In the genomic region with DNA sequence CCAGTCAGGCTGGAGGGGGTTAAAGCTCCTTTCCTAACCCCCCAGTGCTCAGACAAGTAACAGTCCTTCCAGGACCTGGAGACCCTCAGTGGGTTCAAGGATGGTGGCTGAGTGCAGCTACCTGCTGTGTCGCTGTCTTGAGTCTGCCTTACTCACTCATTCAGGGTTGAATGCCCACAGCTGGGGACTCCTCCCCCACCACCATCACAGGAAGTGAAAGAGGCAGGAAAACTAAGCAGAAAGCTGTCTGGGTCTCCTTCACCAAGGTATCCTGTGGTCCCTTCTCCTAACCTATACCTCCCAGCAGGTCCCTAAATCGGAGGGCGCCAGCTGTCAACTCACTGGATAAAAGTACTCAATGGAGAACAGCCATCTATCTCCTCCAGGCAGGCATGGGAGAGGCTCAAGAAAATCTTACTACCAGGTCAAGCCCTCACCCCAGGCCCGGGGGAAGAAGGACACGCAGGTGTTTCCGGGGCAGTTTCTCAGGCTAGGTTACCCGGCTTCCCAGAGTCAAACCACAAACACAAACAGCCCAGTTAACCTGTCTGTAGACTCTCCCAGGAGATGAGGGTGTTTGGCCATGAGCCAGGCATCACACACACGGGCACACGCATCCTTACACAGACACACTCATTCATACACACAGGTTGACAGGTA, we compare ENCODE assay signal across 9 mouse cellular contexts. TPM values are rescaled to one million over a fixed set of nuclear protein-coding genes. Genes with fewer than 3 reads are reported as not detected.
DNase-seq lines count a peak whose midpoint lies in the region; ATAC-seq lines count a peak whose summit lies in the region.
"Had no signal": no experiment of that assay in that cellular context is flagged by ENCODE, and none has a peak within 500 bp of the region (broad histone marks: within the 10 kb centered on the region; RNA-seq: fewer than 3 reads in every experiment).

No protein-coding gene starts in this region.

- WGBS in forebrain, embryonic 10.5 days = 56% methylated on average over 9 of the region's 9 CpGs
- WGBS in forebrain, embryonic 14.5 days = 45% methylated on average over 9 of the region's 9 CpGs
- 27% methylated on average over 9 of the region's 9 CpGs for WGBS in liver, embryonic 12.5 days (ENCODE audit: insufficient replicate concordance)
- 55% methylated on average over 9 of the region's 9 CpGs for WGBS in midbrain, embryonic 11.5 days
- WGBS in midbrain, embryonic 16.5 days = 61% methylated on average over 9 of the region's 9 CpGs

- no peak for ATAC-seq in forebrain, embryonic 14.5 days
- no peak for ATAC-seq in liver, embryonic 12.5 days
- no peak for ATAC-seq in midbrain, embryonic 11.5 days (ENCODE audit: low FRiP score)
- ATAC-seq in midbrain, embryonic 16.5 days = no peak
- ATAC-seq: hindbrain, embryonic 16.5 days had no signal

- H3K4me3 ChIP-seq in forebrain, embryonic 10.5 days = no peak overlapping the region
- no peak overlapping the region for H3K4me3 ChIP-seq in forebrain, embryonic 14.5 days (ENCODE audit: low read depth, low read length)
- H3K4me3 ChIP-seq in liver, embryonic 12.5 days = peak overlapping the region; percentile 25
- H3K4me3 ChIP-seq in midbrain, embryonic 11.5 days (ENCODE audit: low read depth, low read length) = no peak overlapping the region
- H3K4me3 ChIP-seq in midbrain, embryonic 16.5 days (ENCODE audit: low read depth, low read length) = no peak overlapping the region

- H3K4me2 ChIP-seq in forebrain, embryonic 14.5 days (ENCODE audit: low read length) = no peak overlapping the region
- peak overlapping the region; percentile 44 for H3K4me2 ChIP-seq in liver, embryonic 12.5 days
- H3K4me2 ChIP-seq in midbrain, embryonic 11.5 days = no peak overlapping the region
- H3K4me2 ChIP-seq in midbrain, embryonic 16.5 days (ENCODE audit: low read length) = no peak overlapping the region

- peaks cover 27% of the 10 kb centered on the region for H3K36me3 ChIP-seq in forebrain, embryonic 10.5 days (replicated peaks)
- H3K36me3 ChIP-seq in forebrain, embryonic 14.5 days (ENCODE audit: control insufficient read depth, insufficient read depth, low read length) = no peaks in the 10 kb centered on the region
- peaks cover 16% of the 10 kb centered on the region for H3K36me3 ChIP-seq in liver, embryonic 12.5 days
- H3K36me3 ChIP-seq in midbrain, embryonic 11.5 days (ENCODE audit: control insufficient read depth, insufficient read depth, low read length) = peaks cover 3% of the 10 kb centered on the region; the same call in 1 of the 2 replicates
- no peaks in the 10 kb centered on the region for H3K36me3 ChIP-seq in midbrain, embryonic 16.5 days (ENCODE audit: control insufficient read depth, insufficient read depth, low read length)

- peaks cover 69% of the 10 kb centered on the region for H3K4me1 ChIP-seq in forebrain, embryonic 10.5 days
- peaks cover 34% of the 10 kb centered on the region for H3K4me1 ChIP-seq in forebrain, embryonic 14.5 days (ENCODE audit: control insufficient read depth, insufficient read depth, low read length)
- peaks cover 71% of the 10 kb centered on the region for H3K4me1 ChIP-seq in liver, embryonic 12.5 days
- peaks cover 30% of the 10 kb centered on the region for H3K4me1 ChIP-seq in midbrain, embryonic 11.5 days (ENCODE audit: control insufficient read depth, insufficient read depth, low read length)
- H3K4me1 ChIP-seq in midbrain, embryonic 16.5 days (ENCODE audit: control insufficient read depth, insufficient read depth, low read length) = peaks cover 25% of the 10 kb centered on the region

- H3K9ac ChIP-seq in forebrain, embryonic 14.5 days (ENCODE audit: low read length) = no peak overlapping the region
- no peak overlapping the region for H3K9ac ChIP-seq in liver, embryonic 12.5 days
- H3K9ac ChIP-seq in midbrain, embryonic 11.5 days (ENCODE audit: low read length) = no peak overlapping the region
- H3K9ac ChIP-seq in midbrain, embryonic 16.5 days (ENCODE audit: low read depth, low read length) = no peak overlapping the region

- 0 out of 2 replicates have a peak, but pooled peaks cover 3% of the 10 kb centered on the region for H3K9me3 ChIP-seq in forebrain, embryonic 10.5 days
- H3K9me3 ChIP-seq in forebrain, embryonic 14.5 days (replicated peaks; ENCODE audit: control insufficient read depth, low read length) = no peaks in the 10 kb centered on the region
- H3K9me3 ChIP-seq in liver, embryonic 12.5 days (replicated peaks) = no peaks in the 10 kb centered on the region
- no peaks in the 10 kb centered on the region for H3K9me3 ChIP-seq in midbrain, embryonic 11.5 days (ENCODE audit: control insufficient read depth, low read length)
- no peaks in the 10 kb centered on the region for H3K9me3 ChIP-seq in midbrain, embryonic 16.5 days (replicated peaks; ENCODE audit: control insufficient read depth, low read length, poor library complexity, severe bottlenecking)

- no peak for DNase-seq in forebrain, embryonic 10.5 days (ENCODE audit: extremely low spot score, low spot score)
- no peak for DNase-seq in forebrain, embryonic 14.5 days (ENCODE audit: low spot score)
- DNase-seq in lung, postnatal 36 days = peak; percentile 45
- no peak for DNase-seq in lung, postnatal 14 days
- DNase-seq in thymus, postnatal 25 days = peak; percentile 86
- no peak for DNase-seq in midbrain, embryonic 11.5 days (ENCODE audit: low spot score, missing footprints)

- H3K27ac ChIP-seq in forebrain, embryonic 10.5 days = peak overlapping the region; percentile 42; the same call in 1 of the 2 replicates
- H3K27ac ChIP-seq in forebrain, embryonic 14.5 days (ENCODE audit: low read depth, low read length) = no peak overlapping the region
- no peak overlapping the region for H3K27ac ChIP-seq in liver, embryonic 12.5 days
- H3K27ac ChIP-seq in midbrain, embryonic 11.5 days (ENCODE audit: low read depth, low read length) = no peak overlapping the region
- no peak overlapping the region for H3K27ac ChIP-seq in midbrain, embryonic 16.5 days (ENCODE audit: low read length)

- H3K27me3 ChIP-seq in forebrain, embryonic 10.5 days (ENCODE audit: poor library complexity, severe bottlenecking) = peaks cover 3% of the 10 kb centered on the region; the same call in 1 of the 2 replicates
- 0 out of 2 replicates have a peak, but pooled peaks cover 4% of the 10 kb centered on the region for H3K27me3 ChIP-seq in forebrain, embryonic 14.5 days (replicated peaks; ENCODE audit: control insufficient read depth, insufficient read depth, low read length)
- H3K27me3 ChIP-seq in liver, embryonic 12.5 days (replicated peaks) = peaks cover 12% of the 10 kb centered on the region
- H3K27me3 ChIP-seq in midbrain, embryonic 11.5 days (ENCODE audit: control insufficient read depth, insufficient read depth, low read length) = peaks cover 10% of the 10 kb centered on the region; the same call in 1 of the 2 replicates
- H3K27me3 ChIP-seq in midbrain, embryonic 16.5 days (ENCODE audit: control insufficient read depth, insufficient read depth, low read depth, low read length) = peaks cover 4% of the 10 kb centered on the region; the same call in 1 of the 2 replicates

RNA-seq across cellular contexts. Expression of a gene that starts 6.2 kb away (rescaled TPM):
- polyA plus RNA-seq in forebrain, embryonic 10.5 days (2016; fragmentation: Nextera tagmentation; extraction: Ambion mirVana) = 3.3 and 4.2 TPM in 2 replicates
- polyA plus RNA-seq in forebrain, embryonic 14.5 days (2014; fragmentation: Nextera tagmentation; extraction: Ambion mirVana) = 1.1 and 1.4 TPM in 2 replicates
- 1.5 and 1.9 TPM in 2 replicates for polyA plus RNA-seq in liver, embryonic 12.5 days (2016; fragmentation: Nextera tagmentation; extraction: Ambion mirVana)
- polyA plus RNA-seq in midbrain, embryonic 11.5 days (2014; fragmentation: Nextera tagmentation; extraction: Ambion mirVana) = 0.34 and 0.67 TPM in 2 replicates
- 0.75 and 1.0 TPM in 2 replicates for polyA plus RNA-seq in midbrain, embryonic 16.5 days (2015; fragmentation: Nextera tagmentation; extraction: Ambion mirVana)

RNA-seq across cellular contexts. Expression of a gene that starts 40.9 kb away (rescaled TPM):
- polyA plus RNA-seq in forebrain, embryonic 10.5 days (2016; fragmentation: Nextera tagmentation; extraction: Ambion mirVana) = 0.31 and 0.42 TPM in 2 replicates
- 0.29 and 0.74 TPM in 2 replicates for polyA plus RNA-seq in forebrain, embryonic 14.5 days (2014; fragmentation: Nextera tagmentation; extraction: Ambion mirVana)
- polyA plus RNA-seq in liver, embryonic 12.5 days (2016; fragmentation: Nextera tagmentation; extraction: Ambion mirVana) = 0.06 and 0.07 TPM in 2 replicates
- 0.10 and 0.20 TPM in 2 replicates for polyA plus RNA-seq in midbrain, embryonic 11.5 days (2014; fragmentation: Nextera tagmentation; extraction: Ambion mirVana)
- polyA plus RNA-seq in midbrain, embryonic 16.5 days (2015; fragmentation: Nextera tagmentation; extraction: Ambion mirVana) = 1.0 and 1.3 TPM in 2 replicates

RNA-seq across cellular contexts. Expression of a gene that starts 40.9 kb away (rescaled TPM):
- 29.9 and 30.4 TPM in 2 replicates for polyA plus RNA-seq in forebrain, embryonic 10.5 days (2016; fragmentation: Nextera tagmentation; extraction: Ambion mirVana)
- polyA plus RNA-seq in forebrain, embryonic 14.5 days (2014; fragmentation: Nextera tagmentation; extraction: Ambion mirVana) = 23.7 and 34.1 TPM in 2 replicates
- polyA plus RNA-seq in liver, embryonic 12.5 days (2016; fragmentation: Nextera tagmentation; extraction: Ambion mirVana) = 14.9 and 15.9 TPM in 2 replicates
- polyA plus RNA-seq in midbrain, embryonic 11.5 days (2014; fragmentation: Nextera tagmentation; extraction: Ambion mirVana) = 16.4 and 18.4 TPM in 2 replicates
- polyA plus RNA-seq in midbrain, embryonic 16.5 days (2015; fragmentation: Nextera tagmentation; extraction: Ambion mirVana) = 27.3 and 29.2 TPM in 2 replicates

RNA-seq across cellular contexts. Expression of a gene that starts 45.1 kb away (rescaled TPM):
- not detected in 2 replicates for polyA plus RNA-seq in forebrain, embryonic 10.5 days (2016; fragmentation: Nextera tagmentation; extraction: Ambion mirVana)
- not detected in 2 replicates for polyA plus RNA-seq in forebrain, embryonic 14.5 days (2014; fragmentation: Nextera tagmentation; extraction: Ambion mirVana)
- 0.02 and 0.07 TPM in 2 replicates for polyA plus RNA-seq in liver, embryonic 12.5 days (2016; fragmentation: Nextera tagmentation; extraction: Ambion mirVana)
- not detected in 2 replicates for polyA plus RNA-seq in midbrain, embryonic 11.5 days (2014; fragmentation: Nextera tagmentation; extraction: Ambion mirVana)
- polyA plus RNA-seq in midbrain, embryonic 16.5 days (2015; fragmentation: Nextera tagmentation; extraction: Ambion mirVana) = not detected in 2 replicates
- polyA plus RNA-seq: hindbrain, embryonic 16.5 days had no signal

Comparison
In these comparisons a context has a peak if more than half of its experiments do, and no peak if none do; other contexts are left out.
1. DNase-seq: peak in lung, postnatal 36 days (single experiment) and thymus, postnatal 25 days (single experiment); none in forebrain, embryonic 10.5 days (single experiment), forebrain, embryonic 14.5 days (single experiment), lung, postnatal 14 days (single experiment) and midbrain, embryonic 11.5 days (single experiment).